Mouse (Mus musculus) brain, embryonic 18.5 days (tissue): Measurements from ENCODE around the gene Mybpc3.

Source experiments
- DNase-seq: peaks from one replicate; pipeline ENCODE4 v3.0.0-alpha.2; 2012; ENCODE audit warnings: low read depth, low spot score

Gene Mybpc3

DNA sequence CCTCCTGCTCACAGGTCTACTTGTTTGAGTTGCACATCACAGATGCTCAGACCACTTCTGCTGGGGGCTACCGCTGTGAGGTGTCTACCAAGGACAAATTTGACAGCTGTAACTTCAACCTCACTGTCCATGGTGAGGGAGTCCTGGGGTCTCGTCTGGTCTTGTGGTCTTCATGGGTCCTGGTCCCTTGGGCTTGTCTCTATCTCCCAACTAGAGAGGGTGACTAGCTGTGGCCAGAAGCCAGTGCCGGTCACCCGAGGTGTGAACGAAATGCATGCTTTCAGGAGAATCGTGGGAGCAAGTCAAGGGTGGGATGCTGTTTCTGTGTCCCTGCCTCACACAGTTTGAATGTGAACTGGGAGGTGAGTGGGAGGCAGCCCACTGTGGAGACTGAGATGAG lies 3.1 kb downstream of the Mybpc3 start:
- no peak for DNase-seq

DNA sequence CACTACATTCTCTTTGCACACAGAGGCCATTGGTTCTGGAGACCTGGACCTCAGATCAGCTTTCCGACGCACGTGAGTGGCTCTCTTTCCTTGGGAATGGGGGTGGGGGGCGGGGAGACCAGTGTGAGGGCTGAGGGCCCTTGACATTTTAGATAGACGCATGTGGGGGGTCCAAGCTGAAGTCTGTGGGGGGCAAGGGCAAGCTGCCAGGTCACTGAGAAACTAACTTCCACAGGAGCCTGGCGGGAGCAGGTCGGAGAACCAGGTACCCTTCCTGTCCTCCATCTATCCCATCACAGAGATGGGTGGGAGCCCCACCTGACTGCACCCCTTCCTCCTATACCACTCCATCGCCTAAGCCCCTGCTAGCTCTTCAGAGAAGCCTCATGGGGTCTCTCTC lies 3.6 kb downstream of the Mybpc3 start:
- no peak for DNase-seq

DNA sequence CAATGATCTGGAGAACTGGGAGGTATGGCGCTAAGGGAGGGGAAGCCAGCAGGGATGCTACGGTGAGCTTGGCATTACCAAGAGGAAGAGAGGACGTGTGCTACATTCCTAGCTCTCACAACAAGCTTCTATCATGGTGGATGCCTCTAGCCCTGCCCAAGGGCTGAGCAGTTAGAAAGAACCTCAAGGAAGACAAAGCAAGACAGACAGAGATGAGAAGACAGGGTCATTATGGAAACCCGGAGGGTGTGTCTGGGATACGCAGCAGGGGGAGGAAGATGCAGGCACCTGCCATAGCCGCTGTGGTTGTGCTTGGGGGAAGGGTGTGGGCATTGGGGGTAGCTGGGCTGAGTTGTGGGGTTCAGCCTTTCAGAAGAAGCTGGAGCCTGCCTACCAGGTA lies 5.6 kb downstream of the Mybpc3 start:
- no peak for DNase-seq

DNA sequence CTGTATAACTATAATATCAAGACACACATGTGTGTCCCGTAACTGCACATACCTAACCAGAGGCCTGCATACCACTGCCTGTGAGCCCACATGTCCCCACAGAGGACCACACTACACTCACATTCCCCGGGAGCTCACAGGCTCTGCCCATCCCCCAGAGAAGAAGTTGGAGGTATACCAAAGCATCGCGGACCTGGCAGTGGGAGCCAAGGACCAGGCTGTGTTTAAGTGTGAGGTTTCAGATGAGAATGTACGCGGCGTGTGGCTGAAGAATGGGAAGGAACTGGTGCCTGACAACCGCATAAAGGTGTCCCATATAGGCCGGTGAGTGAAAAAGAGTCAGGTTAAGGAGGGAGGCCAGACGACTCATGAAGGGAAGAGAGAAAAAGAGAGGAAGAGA lies 7.2 kb downstream of the Mybpc3 start:
- DNase-seq = no peak

DNA sequence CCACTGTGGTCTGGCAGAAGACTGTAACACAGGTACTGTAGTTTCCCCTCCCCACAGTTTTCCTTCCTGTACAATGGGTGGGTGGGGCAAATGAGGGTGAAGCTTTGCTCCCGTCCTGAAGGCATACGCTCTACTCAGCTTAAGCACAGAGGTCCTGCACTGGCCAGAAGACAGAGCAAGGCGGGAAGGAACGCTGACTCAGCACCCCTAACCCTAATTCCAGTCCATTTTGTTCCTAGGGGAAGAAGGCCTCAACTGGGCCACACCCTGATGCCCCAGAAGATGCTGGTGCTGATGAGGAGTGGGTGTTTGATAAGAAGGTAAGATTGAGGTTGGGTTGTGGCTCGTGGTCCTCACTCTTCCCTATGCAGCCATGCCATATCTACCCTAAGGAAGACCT lies 10.8 kb downstream of the Mybpc3 start:
- no peak for DNase-seq

DNA sequence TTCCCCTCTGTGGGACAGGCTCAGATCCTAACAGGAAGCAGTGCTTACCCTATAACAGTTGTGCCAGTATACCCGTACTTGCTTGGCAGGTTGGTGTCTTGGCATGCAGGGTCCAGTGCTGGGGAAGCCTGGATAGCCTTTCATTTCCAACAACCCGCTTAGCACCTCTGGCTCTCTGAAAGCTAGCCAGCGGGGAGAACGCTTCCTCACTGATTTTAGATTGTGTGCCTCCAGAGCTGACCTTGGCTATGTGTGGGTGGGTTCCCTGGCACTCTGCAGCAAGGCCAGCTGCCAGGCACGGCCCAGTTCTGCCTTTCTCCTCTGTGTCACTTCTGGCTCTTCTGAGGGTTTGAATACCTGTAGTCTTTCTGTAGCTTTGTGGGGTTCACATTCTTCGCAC lies 12.2 kb downstream of the Mybpc3 start:
- no peak for DNase-seq

DNA sequence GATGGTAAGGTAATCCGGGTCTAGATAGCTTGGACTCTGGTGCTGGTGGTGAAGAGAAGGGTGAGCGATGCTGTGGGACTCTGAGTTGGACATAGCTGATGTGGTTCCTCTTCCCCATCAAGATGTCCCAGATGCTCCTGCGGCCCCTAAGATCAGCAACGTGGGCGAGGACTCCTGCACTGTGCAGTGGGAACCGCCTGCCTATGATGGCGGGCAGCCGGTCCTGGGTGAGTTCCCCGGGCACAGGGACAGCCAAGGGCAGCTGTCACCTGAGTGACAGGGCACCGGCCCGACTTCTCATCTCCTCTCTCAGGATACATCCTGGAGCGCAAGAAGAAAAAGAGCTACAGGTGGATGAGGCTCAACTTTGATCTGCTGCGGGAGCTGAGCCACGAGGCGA lies 13.3 kb downstream of the Mybpc3 start:
- no peak for DNase-seq

DNA sequence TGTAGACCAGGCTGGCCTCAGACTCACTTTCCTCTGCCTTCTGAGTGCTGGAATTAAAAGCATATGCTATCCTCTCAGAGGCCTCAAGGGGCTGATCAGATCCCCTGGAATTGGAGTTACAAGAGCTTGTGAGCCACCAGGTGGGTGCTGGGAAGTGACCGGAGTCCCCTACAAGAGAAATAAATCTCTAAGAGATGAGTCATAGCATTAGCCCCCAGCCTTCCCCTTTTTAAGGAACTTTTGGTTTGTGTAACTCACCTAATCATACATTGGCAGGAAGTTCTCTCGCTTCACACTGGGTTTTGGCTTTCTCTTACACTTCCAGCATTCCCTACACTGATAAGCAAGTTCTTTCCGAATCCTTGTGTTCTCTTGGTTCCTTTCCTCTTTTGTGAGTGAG lies 14.1 kb downstream of the Mybpc3 start:
- DNase-seq = no peak

DNA sequence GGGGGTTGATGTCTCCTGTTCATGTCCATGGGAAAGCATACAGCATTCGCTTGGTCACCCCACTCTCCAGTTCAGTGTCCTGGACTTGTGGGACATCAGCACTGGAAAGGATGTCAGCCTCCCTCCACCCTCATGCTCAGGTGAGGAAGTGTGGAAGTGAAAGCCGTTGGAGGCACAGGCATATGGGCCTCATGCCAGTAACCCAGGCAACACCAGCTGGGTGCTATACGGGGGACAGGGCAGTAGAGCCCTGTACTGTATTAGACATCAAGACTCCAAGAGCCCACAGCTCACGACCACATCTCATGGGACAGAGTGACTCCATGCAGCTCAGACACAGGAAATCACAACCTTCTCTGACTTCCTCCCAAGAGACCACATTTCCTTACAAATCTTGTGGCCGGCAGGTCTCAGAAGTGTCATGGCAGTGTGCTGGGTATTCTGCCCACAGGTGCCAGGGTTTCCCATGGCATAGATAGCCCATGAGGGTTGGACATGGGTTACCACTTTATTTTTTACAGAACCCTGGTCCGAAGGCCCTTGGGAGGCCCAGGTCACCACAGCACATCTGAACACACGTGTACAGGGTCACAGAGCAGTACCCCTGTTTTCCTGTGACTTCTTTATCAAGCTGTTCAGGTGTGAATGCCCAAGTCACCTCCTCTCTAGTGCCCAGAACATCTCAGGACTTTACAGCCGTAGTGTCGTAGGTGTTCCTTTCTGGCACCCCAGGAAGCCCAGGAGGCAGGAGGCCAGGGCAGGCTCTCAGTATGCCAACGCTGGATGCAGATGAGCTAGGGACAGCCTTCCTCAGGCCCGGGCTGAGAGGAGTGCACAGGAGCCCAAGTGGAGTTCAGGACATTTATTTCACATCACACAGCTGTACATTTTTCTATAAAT lies 18.8 kb downstream of the Mybpc3 start:
- no peak for DNase-seq

DNA sequence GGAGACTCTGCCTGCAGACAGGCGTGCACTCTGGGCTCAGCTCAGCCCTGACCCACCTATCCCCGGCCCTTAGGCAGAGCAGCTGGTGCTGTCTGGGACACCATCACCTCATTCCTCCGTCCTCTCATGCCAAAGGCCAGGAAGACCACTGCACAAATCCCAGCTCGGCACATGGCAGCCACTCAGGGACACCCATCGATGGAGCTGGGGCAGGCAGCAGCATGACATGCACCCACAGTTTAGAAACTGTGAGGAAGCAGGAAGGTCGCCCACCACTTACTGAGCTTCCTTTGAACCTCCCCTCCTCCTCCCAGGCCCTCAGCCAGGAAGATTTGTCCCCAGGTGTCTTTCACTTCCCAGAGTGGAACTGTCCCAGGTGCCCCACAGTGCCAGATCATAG lies 19.5 kb downstream of the Mybpc3 start:
- DNase-seq = no peak

DNA sequence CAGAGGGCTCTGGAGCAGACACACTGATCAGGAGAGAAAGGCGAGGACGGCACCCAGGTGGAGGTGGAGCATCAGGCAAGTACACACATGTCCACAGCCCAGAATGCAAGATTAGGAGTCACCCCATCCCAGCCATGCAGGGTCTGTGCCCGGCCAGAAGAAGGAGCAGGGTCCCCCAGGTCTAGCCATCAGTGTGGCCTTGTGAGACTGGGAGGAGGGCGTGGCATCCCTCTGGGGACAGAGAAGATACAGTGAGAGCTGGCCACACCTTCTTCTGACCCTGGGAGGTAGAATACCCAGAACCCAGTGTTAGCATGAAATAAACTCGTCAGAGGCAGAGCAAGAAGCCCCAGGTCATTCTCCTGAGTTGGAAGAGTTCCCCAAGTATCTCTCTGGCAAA lies 21.4 kb downstream of the Mybpc3 start:
- DNase-seq = no peak

DNA sequence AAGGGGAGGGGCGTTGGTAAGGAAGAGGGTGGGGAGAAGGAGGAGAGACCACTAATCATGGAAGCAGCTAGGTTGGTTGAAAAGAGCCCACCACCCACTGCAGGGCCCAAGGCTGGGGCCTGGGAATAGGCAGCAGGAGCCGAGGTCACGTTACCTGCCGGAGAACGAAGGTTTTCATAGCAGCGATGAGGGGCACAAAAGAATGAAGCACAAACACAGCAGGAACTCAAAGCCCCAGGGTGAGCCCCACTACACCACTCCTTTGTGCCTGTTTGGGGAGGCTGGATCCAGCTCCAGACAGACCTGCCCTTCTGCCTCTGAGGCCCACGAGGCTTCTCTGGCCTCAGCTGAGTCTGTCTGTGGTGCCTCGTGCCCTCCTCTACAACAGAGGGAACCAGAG lies 21.8 kb downstream of the Mybpc3 start:
- no peak for DNase-seq

DNA sequence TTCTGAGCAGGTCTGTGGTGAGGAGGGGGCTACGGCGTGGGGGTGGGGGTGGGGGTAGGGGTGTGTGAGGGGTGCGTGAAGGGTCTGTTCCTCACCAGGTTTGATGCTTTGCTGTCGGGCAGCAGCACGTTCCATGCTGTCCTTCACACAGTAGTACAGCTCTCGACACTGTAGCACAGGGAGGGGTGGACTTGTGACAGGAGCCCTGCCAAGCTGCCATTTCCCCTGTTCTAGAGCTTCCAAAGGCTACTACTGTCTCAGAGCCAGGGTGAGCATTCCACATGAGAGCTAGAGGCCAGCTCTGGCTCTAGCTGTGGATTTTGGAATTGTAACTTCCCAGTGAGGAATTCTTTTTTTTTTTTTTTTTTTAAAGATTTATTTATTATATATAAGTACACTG lies 25.0 kb downstream of the Mybpc3 start:
- no peak for DNase-seq

DNA sequence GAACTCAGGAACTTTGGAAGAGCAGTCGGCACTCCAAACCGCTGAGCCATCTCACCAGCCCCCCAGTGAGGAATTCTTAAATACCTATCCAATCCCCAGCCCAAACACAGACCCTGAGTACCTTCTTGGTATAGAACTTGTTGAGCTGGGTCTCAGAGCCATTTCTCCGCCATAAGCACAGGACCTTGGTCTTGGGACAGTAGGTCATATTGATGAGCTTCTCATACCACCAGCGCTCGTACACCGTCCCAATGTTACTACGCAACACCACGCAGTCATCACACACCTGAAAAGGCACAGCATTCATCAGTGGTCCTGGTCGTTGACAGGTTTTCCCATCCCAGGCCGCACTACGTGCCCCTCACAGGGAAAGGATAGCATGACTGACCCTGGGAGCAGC lies 25.5 kb downstream of the Mybpc3 start:
- DNase-seq = no peak

DNA sequence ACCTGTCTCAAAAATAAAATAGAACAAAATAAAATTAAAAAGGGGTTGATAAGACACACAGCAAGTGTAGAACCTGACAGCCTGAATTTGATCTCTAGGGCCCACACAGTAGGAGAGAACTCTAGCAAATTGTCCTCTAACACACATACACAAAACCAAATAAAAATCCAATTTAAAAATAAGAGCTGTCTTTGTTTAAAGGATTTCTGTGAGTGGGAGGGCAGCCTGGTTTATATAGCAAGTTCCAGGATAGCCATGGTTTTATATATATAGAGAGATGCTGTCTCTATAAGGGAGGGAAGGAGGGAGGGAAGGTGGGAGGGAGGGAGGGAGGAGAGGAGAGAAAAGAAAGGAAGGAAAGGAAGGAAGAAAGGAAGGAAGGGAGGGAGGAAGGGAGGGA lies 30.2 kb downstream of the Mybpc3 start:
- DNase-seq = no peak

DNA sequence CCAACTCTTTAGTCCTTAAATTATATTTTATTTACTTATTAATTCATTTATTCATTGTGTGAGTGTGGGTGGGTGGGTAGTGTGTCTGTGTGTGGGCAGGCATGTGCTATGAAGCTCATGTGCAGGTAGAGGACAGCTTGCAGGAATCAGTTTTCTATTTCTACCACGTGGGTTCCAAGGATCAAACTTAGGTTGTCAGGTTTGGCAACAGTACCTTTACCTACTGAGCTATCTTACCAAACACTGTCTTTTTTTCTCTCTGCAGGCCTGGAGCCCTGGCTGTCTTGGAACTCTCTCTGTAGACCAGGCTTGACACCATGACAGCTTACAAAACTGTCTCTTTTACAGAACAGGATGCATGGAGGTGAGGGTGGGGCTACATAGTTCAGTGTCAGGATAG lies 33.4 kb downstream of the Mybpc3 start:
- no peak for DNase-seq

DNA sequence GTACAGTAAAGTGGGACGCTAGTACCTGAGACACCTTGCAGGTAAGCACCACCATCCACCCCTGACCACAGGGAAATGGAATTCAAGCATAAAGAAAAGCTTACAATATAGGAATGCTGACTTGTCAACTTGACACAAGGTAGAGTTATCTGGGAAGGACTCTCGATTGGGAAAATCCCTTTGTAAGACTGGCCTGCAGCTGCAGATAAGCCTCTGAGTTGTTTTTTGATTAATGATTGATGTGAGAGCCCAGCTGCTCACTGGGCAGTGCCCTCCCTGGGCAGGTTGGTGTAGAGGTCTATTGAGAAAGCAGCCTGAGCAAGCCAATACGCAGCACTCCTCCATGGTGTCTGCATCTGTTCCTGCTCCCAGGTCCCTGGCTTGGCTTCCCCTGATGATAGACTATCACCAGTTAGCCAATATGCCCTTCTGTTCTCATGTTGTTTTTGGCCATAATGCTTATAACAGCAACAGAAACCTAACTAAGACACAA lies 35.0 kb downstream of the Mybpc3 start:
- DNase-seq = no peak

DNA sequence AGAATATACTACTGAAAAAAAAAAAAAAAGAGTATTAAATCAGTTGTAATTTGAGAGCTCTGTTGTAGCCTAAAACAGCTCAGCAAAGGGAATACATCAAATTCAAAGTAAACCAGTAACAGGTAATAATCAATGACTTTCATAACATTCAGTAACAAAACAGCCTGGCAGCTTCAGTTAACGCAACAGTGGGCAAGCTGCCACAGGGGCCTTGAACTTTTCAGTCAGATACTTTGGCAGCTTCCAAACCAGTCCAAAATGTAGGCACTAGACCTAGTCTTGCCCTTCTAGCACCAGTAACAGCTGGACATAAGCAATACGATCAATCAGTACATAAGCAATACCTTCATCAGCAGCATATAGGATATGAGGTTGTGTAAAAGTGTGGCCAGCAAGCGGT lies 36.1 kb downstream of the Mybpc3 start:
- no peak for DNase-seq

DNA sequence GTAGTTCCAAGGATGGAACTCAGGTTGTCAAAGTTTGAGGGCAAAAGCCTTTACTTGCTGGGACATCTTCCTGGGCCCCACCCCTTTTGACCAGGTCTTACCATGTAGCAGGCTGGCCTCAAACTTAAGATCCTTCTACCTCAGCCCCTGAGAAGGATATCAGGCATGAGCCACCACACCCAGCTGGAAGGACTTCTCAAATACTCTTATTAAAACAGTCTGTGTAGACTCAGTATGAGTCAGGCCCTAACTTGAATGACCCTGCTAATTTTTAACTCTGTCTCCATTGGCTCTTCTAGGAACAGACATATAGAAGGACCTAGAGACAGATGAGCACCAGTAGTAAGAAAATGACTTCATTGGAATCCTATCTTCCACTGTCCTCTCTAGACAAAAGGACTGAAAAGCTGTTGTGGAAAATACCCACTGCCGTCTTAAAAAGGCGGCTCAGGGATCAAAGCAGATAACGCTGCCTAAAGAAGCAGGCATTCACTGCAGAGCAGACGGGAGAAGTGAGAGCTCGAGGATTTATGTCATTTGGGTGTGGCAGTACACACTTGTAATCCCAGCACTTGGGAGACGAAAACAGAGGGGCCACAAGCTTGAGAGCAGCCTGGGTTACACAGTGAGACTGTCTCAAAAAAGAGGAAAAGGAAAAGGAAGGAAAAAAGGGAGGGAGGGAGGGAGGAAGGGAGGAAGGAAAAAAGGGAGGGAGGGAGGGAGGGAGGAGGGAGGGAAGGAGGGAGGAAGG lies 39.2 kb downstream of the Mybpc3 start:
- DNase-seq = no peak

DNA sequence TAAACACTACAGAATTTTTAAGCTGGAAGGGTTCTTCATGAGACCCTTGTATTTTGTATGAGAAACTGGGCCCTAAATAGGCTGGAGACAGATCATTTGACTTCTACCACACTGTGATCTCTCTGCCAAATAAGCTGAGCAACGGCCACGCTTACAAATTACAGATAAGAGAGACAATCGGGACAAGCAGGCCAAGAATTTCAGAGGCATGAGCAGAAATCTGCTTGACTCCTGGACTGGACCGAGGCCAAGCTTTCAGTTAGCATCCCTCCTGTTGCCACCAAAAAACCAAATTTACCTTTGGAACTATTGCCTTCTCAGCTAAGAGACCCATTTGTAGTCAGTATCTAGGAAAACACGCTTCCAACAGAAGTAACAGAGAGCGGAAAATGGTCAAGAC lies 42.6 kb downstream of the Mybpc3 start:
- DNase-seq = no peak

DNA sequence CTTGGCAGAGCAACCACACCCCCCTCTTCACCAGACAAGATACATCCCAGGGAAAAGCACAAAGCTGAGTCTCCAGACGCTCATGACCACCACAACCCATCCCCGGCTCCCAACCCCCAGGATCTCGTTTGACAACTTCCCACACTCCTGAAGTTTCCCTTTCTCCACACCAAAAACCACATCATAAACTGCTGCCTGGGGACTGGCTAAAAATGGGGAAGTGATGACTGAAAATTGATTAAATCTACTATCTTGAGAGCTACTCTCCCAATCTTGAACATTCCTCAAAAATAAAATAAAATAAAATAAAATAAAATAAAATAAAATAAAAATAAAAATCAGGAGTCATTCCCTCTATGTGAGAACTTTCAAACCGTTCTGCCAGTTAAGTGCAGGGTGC lies 45.0 kb downstream of the Mybpc3 start:
- no peak for DNase-seq

DNA sequence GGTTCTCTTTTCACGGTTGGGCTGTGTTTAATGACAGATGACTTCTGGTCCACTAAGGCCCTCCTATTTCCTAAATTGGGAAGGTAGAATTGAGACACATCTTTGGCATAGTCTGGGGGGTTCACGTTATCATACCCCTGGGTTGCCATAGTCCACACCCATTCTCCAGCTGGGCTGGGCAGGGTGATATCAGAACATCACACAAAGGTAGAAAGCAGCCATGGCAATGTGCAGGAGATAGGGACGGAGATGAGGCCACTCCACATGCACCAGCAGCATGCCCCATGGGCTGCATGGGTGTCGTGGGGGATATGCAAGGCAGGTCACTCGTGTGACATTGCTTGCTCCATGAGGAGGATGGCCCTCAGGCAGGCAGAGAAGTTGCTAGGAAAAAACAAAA lies 45.6 kb downstream of the Mybpc3 start:
- DNase-seq = no peak

DNA sequence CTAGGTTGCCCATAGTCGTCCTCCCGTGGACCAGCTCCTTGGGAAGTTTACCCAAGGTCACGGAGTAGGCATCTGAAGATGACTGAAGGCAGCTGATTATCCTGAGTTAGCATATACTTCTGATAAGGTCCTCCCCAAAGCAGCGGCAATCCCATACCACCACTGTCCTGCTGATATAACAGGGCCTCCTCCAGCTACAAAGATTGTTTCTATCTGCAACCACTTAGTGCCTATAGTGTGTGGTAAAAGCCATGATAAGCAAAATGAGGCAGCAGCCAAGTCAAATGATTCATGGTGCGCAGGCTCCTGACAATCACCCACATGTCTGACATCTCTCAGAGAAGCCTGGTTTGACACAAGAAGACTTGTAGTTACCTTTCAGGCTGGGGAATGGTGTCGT lies 47.0 kb downstream of the Mybpc3 start:
- DNase-seq = no peak
